Mouse (Mus musculus): Measurements from ENCODE around the gene Agrp.

Gene Agrp

GRCm38 (mm10) chr8:105636963-105637510, at the start of gene Agrp:
Gene Agrp (minus strand): TSS chr8:105637393.
- DNase-seq (ENCODE audit: low spot score in 2 of 2) = peak; percentile 68 to 72

- DNase-seq (ENCODE audit: low spot score in 2 of 2) = peak; percentile 48 to 54
Measured at GRCm38 (mm10) chr8:105686551-105686950, 49.4 kb upstream of the Agrp start.

- DNase-seq (ENCODE audit: low spot score in 2 of 2) = peak; percentile 96 to 97
Measured at GRCm38 (mm10) chr8:105685796-105686308, 48.7 kb upstream of the Agrp start, which contains the start of gene Carmil2. Gene Carmil2 (plus strand): TSS chr8:105686274.

- DNase-seq (ENCODE audit: low spot score in 2 of 2) = peak in 1 of 2 experiments; percentile 11
Measured at GRCm38 (mm10) chr8:105685325-105685724, 48.1 kb upstream of the Agrp start.

GRCm38 (mm10) chr8:105677891-105678290, 40.7 kb upstream of the Agrp start:
- DNase-seq (ENCODE audit: low spot score in 2 of 2) = no peak

- DNase-seq (ENCODE audit: low spot score in 2 of 2) = peak; percentile 25 to 48
Measured at GRCm38 (mm10) chr8:105661167-105661566, 24.0 kb upstream of the Agrp start.

GRCm38 (mm10) chr8:105657641-105658040, 20.4 kb upstream of the Agrp start:
- DNase-seq (ENCODE audit: low spot score in 2 of 2) = no peak

- no peak for DNase-seq (ENCODE audit: low spot score in 2 of 2)
Measured at GRCm38 (mm10) chr8:105648929-105649328, 11.7 kb upstream of the Agrp start.

- no peak for DNase-seq (ENCODE audit: low spot score in 2 of 2)
Measured at GRCm38 (mm10) chr8:105645205-105645604, 8.0 kb upstream of the Agrp start.

- DNase-seq (ENCODE audit: low spot score in 2 of 2) = no peak
Measured at GRCm38 (mm10) chr8:105640511-105640910, 3.3 kb upstream of the Agrp start.

GRCm38 (mm10) chr8:105639835-105640234, 2.6 kb upstream of the Agrp start:
- DNase-seq (ENCODE audit: low spot score in 2 of 2) = no peak

GRCm38 (mm10) chr8:105638510-105638909, 1.3 kb upstream of the Agrp start:
- DNase-seq (ENCODE audit: low spot score in 2 of 2) = peak in 1 of 2 experiments; percentile 42

- no peak for DNase-seq (ENCODE audit: low spot score in 2 of 2)
Measured at GRCm38 (mm10) chr8:105637601-105638041, 428 bp upstream of the Agrp start.

GRCm38 (mm10) chr8:105636018-105636962, 903 bp downstream of the Agrp start, which contains the start of gene Ctcf:
Gene Ctcf (plus strand): TSS chr8:105636568.
- DNase-seq (ENCODE audit: low spot score in 2 of 2) = peak; percentile 95 to 96

- peak in 1 of 2 experiments; percentile 38 for DNase-seq (ENCODE audit: low spot score in 2 of 2)
Measured at GRCm38 (mm10) chr8:105635481-105635880, 1.7 kb downstream of the Agrp start.

- no peak for DNase-seq (ENCODE audit: low spot score in 2 of 2)
Measured at GRCm38 (mm10) chr8:105634771-105635458, 2.3 kb downstream of the Agrp start.

GRCm38 (mm10) chr8:105629337-105629736, 7.9 kb downstream of the Agrp start:
- DNase-seq (ENCODE audit: low spot score in 2 of 2) = no peak

GRCm38 (mm10) chr8:105626086-105626485, 11.1 kb downstream of the Agrp start:
- DNase-seq (ENCODE audit: low spot score in 2 of 2) = no peak

GRCm38 (mm10) chr8:105624831-105625230, 12.4 kb downstream of the Agrp start:
- no peak for DNase-seq (ENCODE audit: low spot score in 2 of 2)

GRCm38 (mm10) chr8:105624401-105624800, 12.8 kb downstream of the Agrp start:
- DNase-seq (ENCODE audit: low spot score in 2 of 2) = peak; percentile 57 to 64

- DNase-seq (ENCODE audit: low spot score in 2 of 2) = peak; percentile 35 to 36
Measured at GRCm38 (mm10) chr8:105623679-105624245, 13.4 kb downstream of the Agrp start.
